Mouse (Mus musculus) thymus, postnatal 14 days (tissue): ENCODE measurements around the gene Atxn1.

ENCODE experiments used
- DNase-seq: peaks from one replicate; pipeline ENCODE4 v3.0.0; 2021

Atxn1 gene

GRCm38 (mm10) chr13:45754483-45754882 lies 210.3 kb downstream of the Atxn1 start:
- DNase-seq = no peak

- DNase-seq = no peak
Measured at GRCm38 (mm10) chr13:45752498-45752897, 212.3 kb downstream of the Atxn1 start.

- no peak for DNase-seq
Measured at GRCm38 (mm10) chr13:45751231-45751630, 213.6 kb downstream of the Atxn1 start.

GRCm38 (mm10) chr13:45750627-45751026 lies 214.2 kb downstream of the Atxn1 start:
- DNase-seq = no peak

GRCm38 (mm10) chr13:45749937-45750336 lies 214.9 kb downstream of the Atxn1 start:
- no peak for DNase-seq

GRCm38 (mm10) chr13:45749222-45749621 lies 215.6 kb downstream of the Atxn1 start:
- no peak for DNase-seq

- DNase-seq = no peak
Measured at GRCm38 (mm10) chr13:45748691-45749090, 216.1 kb downstream of the Atxn1 start.

- DNase-seq = peak; percentile 9
Measured at GRCm38 (mm10) chr13:45745851-45746773, 218.7 kb downstream of the Atxn1 start.

GRCm38 (mm10) chr13:45744803-45745432 lies 219.9 kb downstream of the Atxn1 start:
- DNase-seq = no peak

GRCm38 (mm10) chr13:45743848-45744247 lies 221.0 kb downstream of the Atxn1 start:
- DNase-seq = no peak

GRCm38 (mm10) chr13:45740369-45740768 lies 224.4 kb downstream of the Atxn1 start:
- no peak for DNase-seq

GRCm38 (mm10) chr13:45736241-45736640 lies 228.6 kb downstream of the Atxn1 start:
- no peak for DNase-seq

- DNase-seq = no peak
Measured at GRCm38 (mm10) chr13:45735802-45736201, 229.0 kb downstream of the Atxn1 start.

GRCm38 (mm10) chr13:45734531-45734930 lies 230.3 kb downstream of the Atxn1 start:
- no peak for DNase-seq

- no peak for DNase-seq
Measured at GRCm38 (mm10) chr13:45732590-45732989, 232.2 kb downstream of the Atxn1 start.

- no peak for DNase-seq
Measured at GRCm38 (mm10) chr13:45726917-45727316, 237.9 kb downstream of the Atxn1 start.

GRCm38 (mm10) chr13:45726181-45726580 lies 238.6 kb downstream of the Atxn1 start:
- DNase-seq = no peak

GRCm38 (mm10) chr13:45724507-45725259 lies 240.1 kb downstream of the Atxn1 start:
- no peak for DNase-seq

GRCm38 (mm10) chr13:45722885-45723284 lies 241.9 kb downstream of the Atxn1 start:
- no peak for DNase-seq

GRCm38 (mm10) chr13:45721621-45722020 lies 243.2 kb downstream of the Atxn1 start:
- no peak for DNase-seq

- no peak for DNase-seq
Measured at GRCm38 (mm10) chr13:45718850-45719249, 246.0 kb downstream of the Atxn1 start.

GRCm38 (mm10) chr13:45715583-45716180 lies 249.1 kb downstream of the Atxn1 start:
- no peak for DNase-seq

- no peak for DNase-seq
Measured at GRCm38 (mm10) chr13:45710041-45710440, 254.8 kb downstream of the Atxn1 start.
